Mouse (Mus musculus): ENCODE data around the gene Thrsp.

- TF ChIP-seq CTCF (IDR thresholded peaks at IDR 0.05; ENCODE audit: low read depth) (no peak), EP300 (IDR thresholded peaks at IDR 0.05; ENCODE audit: low read depth) (no peak)
These were observed 1.2 kb upstream of the Thrsp start for GRCm38 (mm10) chr7:97418717-97419116.
